Mouse (Mus musculus) left cerebral cortex, postnatal 25 days (tissue): ENCODE measurements around the gene Nbr1. TPM values are rescaled to one million over a fixed set of nuclear protein-coding genes. Genes with fewer than 3 reads are reported as not detected.
"Not testable (repeated sequence)": the region's sequence is repeated elsewhere in the genome, so short reads cannot be mapped to it uniquely, and the experiment has no call there.

ENCODE experiments used
- DNase-seq, 2 experiments: peaks; one replicate each; pipeline ENCODE4 v3.0.0; 2022; ENCODE audit warnings: low spot score in 2 of 2, mixed read lengths in 1 of 2
- intact Hi-C: fragments of 180-260 bp; cut with DNase I; formaldehyde crosslinking; loops from one replicate; pipeline ENCODE4 v1.15.1; 2025
- total RNA-seq, 2 experiments: library from RNA; stranded (reverse); gene quantifications; 2 replicates each; pipeline ENCODE4 v1.2.3; 2021

Gene Nbr1
- total RNA-seq, 2 experiments from 2014 or later: 127 to 130 TPM

- no peak for DNase-seq
- intact Hi-C loops: no loop called here
These were observed 29.3 kb downstream of the Nbr1 start for GRCm38 (mm10) chr11:101581081-101581764.

- no peak for DNase-seq
- intact Hi-C loops: no loop called here
These were observed 30.4 kb downstream of the Nbr1 start, which contains the start of gene Tmem106a for GRCm38 (mm10) chr11:101582054-101583035. Gene Tmem106a (plus strand): TSS chr11:101582242.

- DNase-seq: no peak
These were observed 31.3 kb downstream of the Nbr1 start for GRCm38 (mm10) chr11:101583205-101583604.

GRCm38 (mm10) chr11:101585031-101585430, 33.1 kb downstream of the Nbr1 start:
- intact Hi-C loops, DNase-seq: not testable (repeated sequence)

More at GRCm38 (mm10) chr11:101583205-101583604, 31.3 kb downstream of the Nbr1 start:
- intact Hi-C loops: no loop called here

- DNase-seq: no peak
- intact Hi-C loops: no loop called here
These were observed 33.9 kb downstream of the Nbr1 start for GRCm38 (mm10) chr11:101585805-101586204.

- intact Hi-C loops: no loop called here
- DNase-seq: peak; percentile 47 to 84
These were observed 35.7 kb downstream of the Nbr1 start for GRCm38 (mm10) chr11:101587676-101588075.

- intact Hi-C loops: no loop called here
- DNase-seq: no peak
These were observed 36.9 kb downstream of the Nbr1 start for GRCm38 (mm10) chr11:101588868-101589267.

- intact Hi-C loops: no loop called here
- DNase-seq: peak; percentile 27 to 44
These were observed 37.5 kb downstream of the Nbr1 start for GRCm38 (mm10) chr11:101589444-101589843.

GRCm38 (mm10) chr11:101589989-101590624, 38.2 kb downstream of the Nbr1 start:
- no peak for DNase-seq
- intact Hi-C loops: no loop called here

GRCm38 (mm10) chr11:101599156-101599555, 47.2 kb downstream of the Nbr1 start, which contains the start of gene Gm11634:
Gene Gm11634 (minus strand): TSS chr11:101599256.
- intact Hi-C loops: no loop called here
- DNase-seq: no peak

- DNase-seq: no peak
- intact Hi-C loops: no loop called here
These were observed 50.5 kb downstream of the Nbr1 start for GRCm38 (mm10) chr11:101602491-101602890.

GRCm38 (mm10) chr11:101604116-101604515, 52.2 kb downstream of the Nbr1 start:
- intact Hi-C loops: no loop called here
- no peak for DNase-seq

GRCm38 (mm10) chr11:101604531-101605453, 52.8 kb downstream of the Nbr1 start:
- DNase-seq: peak; percentile 18 to 27

GRCm38 (mm10) chr11:101607134-101607533, 55.2 kb downstream of the Nbr1 start:
- DNase-seq, intact Hi-C loops: not testable (repeated sequence)

More at GRCm38 (mm10) chr11:101604531-101605453, 52.8 kb downstream of the Nbr1 start:
- intact Hi-C loops: not testable (repeated sequence)

GRCm38 (mm10) chr11:101610445-101610844, 58.5 kb downstream of the Nbr1 start:
- DNase-seq: no peak
- intact Hi-C loops: no loop called here

- intact Hi-C loops: no loop called here
These were observed 61.6 kb downstream of the Nbr1 start for GRCm38 (mm10) chr11:101613596-101613995.

GRCm38 (mm10) chr11:101614116-101614515, 62.2 kb downstream of the Nbr1 start:
- DNase-seq: no peak
- intact Hi-C loops: no loop called here

More at GRCm38 (mm10) chr11:101613596-101613995, 61.6 kb downstream of the Nbr1 start:
- no peak for DNase-seq

- intact Hi-C loops: no loop called here
- DNase-seq: no peak
These were observed 63.4 kb downstream of the Nbr1 start for GRCm38 (mm10) chr11:101615380-101615779.

- intact Hi-C loops: no loop called here
- DNase-seq: no peak
These were observed 64.2 kb downstream of the Nbr1 start for GRCm38 (mm10) chr11:101616104-101616503.
